Mouse (Mus musculus) neural tube, embryonic 11.5 days (tissue): Measurements from ENCODE around the gene Maip1. TPM values are rescaled to one million over a fixed set of nuclear protein-coding genes. Genes with fewer than 3 reads are reported as not detected.

Experiments
- ATAC-seq: fragments of 200-750 bp; cut with Nextera tagmentation; 2 replicates; pipeline ENCODE4 v1.8.0; 2017; ENCODE audit warnings: moderate number of reproducible peaks, mild to moderate bottlenecking, moderate TSS enrichment, moderate library complexity; ENCODE audit not compliant: insufficient read depth, low FRiP score, low TSS enrichment
- DNase-seq: peaks from one replicate; pipeline ENCODE4 v3.0.0-alpha.2; 2015; ENCODE audit warnings: low spot score
- H3K27ac ChIP-seq: fragments of 300-500 bp; sonication (generic); 2 replicates; pipeline ENCODE4 v1.5.1; 2014; ENCODE audit warnings: low read depth, mild to moderate bottlenecking, low read length
- H3K27me3 ChIP-seq: fragments of 300-500 bp; sonication (generic); 2 replicates; pipeline ENCODE4 v1.6.1; 2014; ENCODE audit warnings: mild to moderate bottlenecking, low read length, mixed read lengths; ENCODE audit not compliant: control insufficient read depth, insufficient read depth
- H3K36me3 ChIP-seq: fragments of 300-500 bp; sonication (generic); 2 replicates; pipeline ENCODE4 v1.6.1; 2014; ENCODE audit warnings: mild to moderate bottlenecking, low read length, moderate library complexity, mixed read lengths; ENCODE audit not compliant: control insufficient read depth, insufficient read depth
- H3K4me1 ChIP-seq: fragments of 300-500 bp; sonication (generic); 2 replicates; pipeline ENCODE4 v1.6.1; 2014; ENCODE audit warnings: low read length, mixed read lengths; ENCODE audit not compliant: control insufficient read depth, insufficient read depth
- H3K4me2 ChIP-seq: fragments of 300-500 bp; sonication (generic); 2 replicates; pipeline ENCODE4 v1.6.1; 2014; ENCODE audit warnings: low read depth, mild to moderate bottlenecking, moderate library complexity
- H3K4me3 ChIP-seq: fragments of 300-500 bp; sonication (generic); 2 replicates; pipeline ENCODE4 v1.5.1; 2014; ENCODE audit warnings: low read depth, low read length
- H3K9ac ChIP-seq: fragments of 300-500 bp; sonication (generic); 2 replicates; pipeline ENCODE4 v1.6.1; 2014; ENCODE audit warnings: mild to moderate bottlenecking, low read length
- H3K9me3 ChIP-seq: fragments of 300-500 bp; sonication (generic); 2 replicates; pipeline ENCODE4 v1.6.1; 2016; ENCODE audit warnings: low read length; ENCODE audit not compliant: control insufficient read depth
- WGBS: fragments of 180-500 bp; shearing (Covaris S2); extraction: QIAGEN DNeasy Blood & Tissue Kit; methylation state at CpG from one replicate; pipeline ENCODE4 v1.1.7; 2014; 5-methylcytosine and 5-hydroxymethylcytosine counted together
- polyA plus RNA-seq: library from polyadenylated mRNA; unstranded; fragments of >200 nt; fragmentation: Nextera tagmentation; extraction: Ambion mirVana; gene quantifications from 2 replicates; pipeline ENCODE4 v1.2.1, GENCODE M21; 2014

Maip1 gene
- polyA plus RNA-seq, 1 experiment from 2014 or later: 17.2 TPM

GRCm38 (mm10) chr1:57408994-57409393, 2.9 kb downstream of the Maip1 start:
- Histone ChIP-seq H3K9me3 (no peaks in the 10 kb centered on the region), H3K27me3 (no peaks in the 10 kb centered on the region), H3K4me3 (no peak overlapping the region), H3K4me1 (peaks cover 15% of the 10 kb centered on the region), H3K36me3 (no peaks in the 10 kb centered on the region), H3K4me2 (no peak overlapping the region), H3K9ac (no peak overlapping the region), H3K27ac (no peak overlapping the region)
- no peak for ATAC-seq
- DNase-seq: no peak
- 95% methylated on average over 2 of the region's 2 CpGs for WGBS

DNA sequence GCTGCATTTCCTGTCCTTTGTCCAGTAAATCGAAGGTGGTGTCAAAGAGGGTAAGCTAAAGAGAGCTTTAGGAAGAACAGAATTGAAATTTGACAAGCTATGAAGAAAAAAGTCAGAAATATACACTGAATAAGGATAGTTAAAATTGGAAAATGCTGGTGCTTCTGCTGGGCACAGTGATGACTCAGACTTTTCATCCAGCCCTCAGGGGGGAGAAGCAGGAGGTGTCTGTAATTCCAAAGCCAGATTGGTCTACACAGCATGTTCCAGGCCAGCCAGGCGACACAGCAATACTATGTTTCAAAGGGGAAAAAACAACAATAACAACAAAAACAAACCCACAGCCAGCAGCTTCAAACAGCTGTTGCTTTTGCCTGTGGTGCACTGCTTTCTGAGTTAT, 7.3 kb downstream of the Maip1 start:
- Histone ChIP-seq H3K4me1 (0 out of 2 replicates have a peak, but pooled peaks cover 4% of the 10 kb centered on the region), H3K36me3 (no peaks in the 10 kb centered on the region; the same call in 1 of the 2 replicates), H3K9ac (no peak overlapping the region), H3K27me3 (no peaks in the 10 kb centered on the region), H3K9me3 (no peaks in the 10 kb centered on the region), H3K4me3 (no peak overlapping the region), H3K4me2 (no peak overlapping the region), H3K27ac (no peak overlapping the region)
- ATAC-seq (no peak), DNase-seq (no peak)
- WGBS: 89% methylated on average over 2 of the region's 2 CpGs

DNA sequence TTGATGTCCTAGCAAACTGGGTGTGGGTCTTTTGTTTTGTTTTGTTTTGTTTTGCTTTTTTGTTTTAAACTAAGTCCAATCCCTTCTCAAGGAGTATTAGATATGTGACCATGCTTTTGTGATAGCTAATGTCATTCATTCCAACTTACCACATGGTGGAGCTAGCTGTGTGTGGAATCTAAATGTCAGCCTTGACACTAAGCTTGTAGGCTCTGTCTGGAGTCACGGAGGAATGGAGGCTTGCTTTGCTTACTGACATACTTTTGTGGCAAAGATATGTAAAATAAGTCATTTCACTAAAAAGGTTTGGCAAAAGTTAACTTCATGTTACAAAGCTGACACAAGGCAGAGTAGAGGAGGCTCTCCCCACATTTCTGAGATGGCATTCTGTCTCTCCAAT, 17.6 kb downstream of the Maip1 start:
- Histone ChIP-seq H3K9me3 (no peaks in the 10 kb centered on the region), H3K4me2 (no peak overlapping the region), H3K36me3 (no peaks in the 10 kb centered on the region), H3K27ac (no peak overlapping the region), H3K27me3 (no peaks in the 10 kb centered on the region), H3K4me1 (no peaks in the 10 kb centered on the region), H3K4me3 (no peak overlapping the region), H3K9ac (no peak overlapping the region)
- no peak for ATAC-seq
- WGBS: 31% methylated on average over 1 of the region's 1 CpGs
- no peak for DNase-seq

- H3K27me3 ChIP-seq: no peaks in the 10 kb centered on the region
- peak; percentile 86 for ATAC-seq
- H3K9ac ChIP-seq: no peak overlapping the region
- H3K4me1 ChIP-seq: peaks cover 5% of the 10 kb centered on the region; the same call in 1 of the 2 replicates
- H3K4me3 ChIP-seq: no peak overlapping the region
- 53% methylated on average over 16 of the region's 16 CpGs for WGBS
- peak overlapping the region; percentile 23; the same call in 1 of the 2 replicates for H3K4me2 ChIP-seq
- peak; percentile 88 for DNase-seq
- no peak overlapping the region for H3K27ac ChIP-seq
- H3K36me3 ChIP-seq: no peaks in the 10 kb centered on the region
- H3K9me3 ChIP-seq: no peaks in the 10 kb centered on the region
These were observed 22.5 kb downstream of the Maip1 start for GRCm38 (mm10) chr1:57428368-57429308.

DNA sequence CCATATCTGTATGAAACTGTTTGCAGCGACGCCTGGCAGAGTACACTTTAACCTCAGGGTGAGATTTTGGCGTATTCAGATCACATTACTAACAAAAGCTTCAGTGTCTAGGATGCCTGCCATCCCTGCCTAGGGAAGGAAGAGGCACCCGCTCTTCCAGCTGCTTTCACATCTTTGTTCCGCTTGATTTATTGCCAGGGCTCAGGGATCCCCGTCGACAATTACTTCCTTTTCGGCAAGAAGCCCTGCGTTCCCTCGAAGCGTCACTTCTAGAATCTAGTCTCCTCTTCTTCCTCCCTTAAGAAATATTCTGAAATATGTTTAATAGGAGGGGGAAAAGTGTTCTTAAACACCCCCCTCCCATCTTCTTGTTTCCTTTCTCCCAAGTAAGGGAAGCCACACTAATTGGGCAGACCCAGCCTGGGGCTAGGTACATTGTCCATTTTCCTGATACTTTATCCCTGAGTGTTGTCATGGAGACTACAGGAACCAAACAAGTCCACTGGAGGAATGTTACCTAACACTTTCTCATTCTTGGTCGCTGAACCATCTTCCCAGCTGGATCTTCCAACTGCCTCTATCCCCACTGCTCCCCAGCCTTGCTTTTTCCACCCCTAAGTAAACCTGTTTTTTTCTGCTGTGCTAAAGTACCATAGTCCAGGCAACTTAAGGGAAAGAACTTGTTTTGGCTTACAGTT, 23.8 kb downstream of the Maip1 start:
- Histone ChIP-seq H3K9me3 (no peaks in the 10 kb centered on the region), H3K9ac (no peak overlapping the region), H3K27me3 (no peaks in the 10 kb centered on the region), H3K4me1 (peaks cover 5% of the 10 kb centered on the region; the same call in 1 of the 2 replicates), H3K36me3 (no peaks in the 10 kb centered on the region), H3K27ac (no peak overlapping the region), H3K4me3 (no peak overlapping the region), H3K4me2 (peak overlapping the region; percentile 29)
- ATAC-seq (peak; percentile 79), DNase-seq (peak; percentile 60)
- WGBS: 2% methylated on average over 12 of the region's 12 CpGs

GRCm38 (mm10) chr1:57433141-57433540, 27.0 kb downstream of the Maip1 start:
- no peak overlapping the region for H3K27ac ChIP-seq
- no peaks in the 10 kb centered on the region for H3K36me3 ChIP-seq
- DNase-seq (no peak), ATAC-seq (no peak)
- peaks cover 5% of the 10 kb centered on the region; the same call in 1 of the 2 replicates for H3K4me1 ChIP-seq
- no peak overlapping the region for H3K4me3 ChIP-seq
- no peak overlapping the region for H3K9ac ChIP-seq
- 94% methylated on average over 7 of the region's 7 CpGs for WGBS
- no peaks in the 10 kb centered on the region for H3K27me3 ChIP-seq
- H3K4me2 ChIP-seq: no peak overlapping the region
- H3K9me3 ChIP-seq: no peaks in the 10 kb centered on the region

DNA sequence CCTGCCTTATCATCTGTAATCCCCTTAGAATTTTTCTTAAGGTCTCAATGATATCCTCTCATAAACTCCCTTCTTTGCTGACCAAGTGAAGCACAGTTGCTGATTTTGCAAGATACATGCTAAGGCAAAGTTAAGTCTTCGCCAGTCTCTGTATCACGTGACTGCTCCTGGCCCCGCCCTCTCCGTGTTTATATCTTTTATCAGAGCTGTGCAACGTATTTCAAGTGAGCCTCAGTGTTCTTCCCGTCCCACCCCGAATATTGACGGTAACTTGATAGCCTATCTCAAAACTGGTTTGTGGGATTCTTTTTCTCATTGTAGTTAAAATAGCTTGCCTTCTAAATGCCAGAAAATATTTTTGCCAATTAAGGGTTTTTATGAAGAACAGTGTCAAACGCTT, 30.3 kb downstream of the Maip1 start:
- Histone ChIP-seq H3K9ac (no peak overlapping the region), H3K36me3 (no peaks in the 10 kb centered on the region), H3K27me3 (no peaks in the 10 kb centered on the region), H3K9me3 (no peaks in the 10 kb centered on the region), H3K27ac (no peak overlapping the region), H3K4me1 (no peaks in the 10 kb centered on the region), H3K4me2 (no peak overlapping the region), H3K4me3 (no peak overlapping the region)
- ATAC-seq (no peak), DNase-seq (no peak)
- 70% methylated on average over 9 of the region's 9 CpGs for WGBS

GRCm38 (mm10) chr1:57436954-57437353, 30.8 kb downstream of the Maip1 start:
- ATAC-seq (no peak), DNase-seq (no peak)
- H3K9ac ChIP-seq: no peak overlapping the region

More at GRCm38 (mm10) chr1:57436954-57437353, 30.8 kb downstream of the Maip1 start:
- H3K4me2 ChIP-seq: no peak overlapping the region
- no peaks in the 10 kb centered on the region for H3K36me3 ChIP-seq
- H3K4me1 ChIP-seq: no peaks in the 10 kb centered on the region
- no peaks in the 10 kb centered on the region for H3K27me3 ChIP-seq
- H3K27ac ChIP-seq: no peak overlapping the region
- H3K9me3 ChIP-seq: no peaks in the 10 kb centered on the region
- 46% methylated on average over 9 of the region's 9 CpGs for WGBS
- H3K4me3 ChIP-seq: no peak overlapping the region
